Mouse (Mus musculus) midbrain, embryonic 15.5 days (tissue): ENCODE measurements around the gene Ryk. TPM values are rescaled to one million over a fixed set of nuclear protein-coding genes. Genes with fewer than 3 reads are reported as not detected.
"Not testable (repeated sequence)": the region's sequence is repeated elsewhere in the genome, so short reads cannot be mapped to it uniquely, and the experiment has no call there.

Experiments used
- ATAC-seq: fragments of 200-750 bp; cut with Nextera tagmentation; replicated peaks from 2 replicates; pipeline ENCODE4 v1.8.0; 2017; ENCODE audit warnings: moderate TSS enrichment
- H3K27ac ChIP-seq: fragments of 300-500 bp; sonication (generic); 2 replicates; pipeline ENCODE4 v1.5.1; 2015; ENCODE audit warnings: mild to moderate bottlenecking, inconsistent platforms
- H3K27me3 ChIP-seq: fragments of 300-500 bp; sonication (generic); replicated peaks from 2 replicates; pipeline ENCODE4 v1.6.1; 2015; ENCODE audit warnings: inconsistent platforms
- H3K36me3 ChIP-seq: fragments of 300-500 bp; sonication (generic); replicated peaks from 2 replicates; pipeline ENCODE4 v1.6.1; 2015; ENCODE audit warnings: inconsistent platforms
- H3K4me1 ChIP-seq: fragments of 300-500 bp; sonication (generic); 2 replicates; pipeline ENCODE4 v1.6.1; 2015; ENCODE audit warnings: inconsistent platforms
- H3K4me2 ChIP-seq: fragments of 300-500 bp; sonication (generic); 2 replicates; pipeline ENCODE4 v1.6.1; 2015; ENCODE audit warnings: inconsistent platforms, mild to moderate bottlenecking, moderate library complexity
- H3K4me3 ChIP-seq: fragments of 300-500 bp; sonication (generic); 2 replicates; pipeline ENCODE4 v1.5.1; 2015; ENCODE audit warnings: mild to moderate bottlenecking, inconsistent platforms
- H3K9ac ChIP-seq: fragments of 300-500 bp; sonication (generic); 2 replicates; pipeline ENCODE4 v1.6.1; 2015; ENCODE audit warnings: mild to moderate bottlenecking, inconsistent platforms
- H3K9me3 ChIP-seq: fragments of 300-500 bp; sonication (generic); 2 replicates; pipeline ENCODE4 v1.6.1; 2016; ENCODE audit warnings: inconsistent platforms
- WGBS: fragments of 180-500 bp; shearing (Covaris S2); methylation state at CpG from one replicate; pipeline ENCODE4 v1.1.7; 2015; ENCODE audit warnings: mixed read lengths; 5-methylcytosine and 5-hydroxymethylcytosine counted together
- polyA plus RNA-seq: library from polyadenylated mRNA; unstranded; fragments of >200 nt; fragmentation: Nextera tagmentation; extraction: Ambion mirVana; gene quantifications from 2 replicates; pipeline ENCODE4 v1.2.1, GENCODE M21; 2015

Gene Ryk
- polyA plus RNA-seq, 1 experiment from 2014 or later: 12.5 TPM

- not testable (repeated sequence) for H3K4me2 ChIP-seq, H3K27me3 ChIP-seq, H3K9me3 ChIP-seq, H3K4me3 ChIP-seq, H3K27ac ChIP-seq, ATAC-seq, H3K36me3 ChIP-seq, H3K4me1 ChIP-seq, H3K9ac ChIP-seq
- 93% methylated on average over 3 of the region's 3 CpGs for WGBS
Observed at GRCm38 (mm10) chr9:102913597-102913996, 78.9 kb downstream of the Ryk start.

GRCm38 (mm10) chr9:102914583-102914982 is 79.9 kb downstream of the Ryk start:
- no peak for ATAC-seq
- Histone ChIP-seq H3K4me1 (no peaks in the 10 kb centered on the region), H3K9ac (no peak overlapping the region), H3K36me3 (no peaks in the 10 kb centered on the region; the same call in 1 of the 2 replicates), H3K27me3 (no peaks in the 10 kb centered on the region), H3K4me2 (no peak overlapping the region), H3K27ac (no peak overlapping the region), H3K9me3 (no peaks in the 10 kb centered on the region), H3K4me3 (no peak overlapping the region)
- WGBS: 83% methylated on average over 1 of the region's 1 CpGs

- Histone ChIP-seq H3K4me1 (no peaks in the 10 kb centered on the region), H3K9ac (no peak overlapping the region), H3K27ac (no peak overlapping the region), H3K36me3 (no peaks in the 10 kb centered on the region; the same call in 1 of the 2 replicates), H3K4me3 (no peak overlapping the region), H3K9me3 (no peaks in the 10 kb centered on the region), H3K27me3 (no peaks in the 10 kb centered on the region), H3K4me2 (no peak overlapping the region)
- WGBS: 95% methylated on average over 3 of the region's 3 CpGs
- ATAC-seq: no peak
Observed at GRCm38 (mm10) chr9:102915292-102915854, 80.7 kb downstream of the Ryk start.

- Histone ChIP-seq H3K9ac (no peak overlapping the region), H3K27ac (no peak overlapping the region), H3K9me3 (no peaks in the 10 kb centered on the region), H3K4me1 (no peaks in the 10 kb centered on the region), H3K36me3 (no peaks in the 10 kb centered on the region; the same call in 1 of the 2 replicates), H3K4me2 (no peak overlapping the region), H3K27me3 (no peaks in the 10 kb centered on the region), H3K4me3 (no peak overlapping the region)
- ATAC-seq: no peak
- WGBS: 97% methylated on average over 7 of the region's 7 CpGs
Observed at GRCm38 (mm10) chr9:102916076-102916475, 81.4 kb downstream of the Ryk start.

GRCm38 (mm10) chr9:102917532-102918129 is 82.9 kb downstream of the Ryk start:
- Histone ChIP-seq H3K36me3 (no peaks in the 10 kb centered on the region), H3K4me2 (no peak overlapping the region), H3K27ac (no peak overlapping the region), H3K9me3 (no peaks in the 10 kb centered on the region), H3K4me3 (no peak overlapping the region), H3K4me1 (no peaks in the 10 kb centered on the region), H3K9ac (no peak overlapping the region), H3K27me3 (no peaks in the 10 kb centered on the region)
- ATAC-seq: no peak
- WGBS: 85% methylated on average over 8 of the region's 8 CpGs

- H3K27me3 ChIP-seq: no peaks in the 10 kb centered on the region
- H3K9ac ChIP-seq: no peak overlapping the region
- 80% methylated on average over 5 of the region's 5 CpGs for WGBS
- no peak for ATAC-seq
- H3K9me3 ChIP-seq: no peaks in the 10 kb centered on the region
- no peak overlapping the region for H3K27ac ChIP-seq
- H3K36me3 ChIP-seq: no peaks in the 10 kb centered on the region
- no peak overlapping the region for H3K4me2 ChIP-seq
- H3K4me1 ChIP-seq: no peaks in the 10 kb centered on the region
- no peak overlapping the region for H3K4me3 ChIP-seq
Observed at GRCm38 (mm10) chr9:102919486-102919885, 84.8 kb downstream of the Ryk start.

- 92% methylated on average over 13 of the region's 13 CpGs for WGBS
- ATAC-seq: no peak
- no peak overlapping the region for H3K4me3 ChIP-seq
- no peaks in the 10 kb centered on the region for H3K4me1 ChIP-seq
- H3K4me2 ChIP-seq: no peak overlapping the region
- H3K27ac ChIP-seq: no peak overlapping the region
- no peaks in the 10 kb centered on the region for H3K9me3 ChIP-seq
- no peaks in the 10 kb centered on the region for H3K36me3 ChIP-seq
- no peaks in the 10 kb centered on the region for H3K27me3 ChIP-seq
- H3K9ac ChIP-seq: no peak overlapping the region
Observed at GRCm38 (mm10) chr9:102921791-102922190, 87.1 kb downstream of the Ryk start.

- no peak for ATAC-seq
- Histone ChIP-seq H3K9ac (no peak overlapping the region), H3K4me2 (no peak overlapping the region), H3K4me3 (no peak overlapping the region), H3K4me1 (no peaks in the 10 kb centered on the region), H3K27ac (no peak overlapping the region), H3K36me3 (no peaks in the 10 kb centered on the region), H3K27me3 (no peaks in the 10 kb centered on the region), H3K9me3 (no peaks in the 10 kb centered on the region)
- WGBS: 96% methylated on average over 7 of the region's 7 CpGs
Observed at GRCm38 (mm10) chr9:102922866-102923434, 88.2 kb downstream of the Ryk start.

GRCm38 (mm10) chr9:102923836-102924235 is 89.1 kb downstream of the Ryk start:
- no peaks in the 10 kb centered on the region for H3K27me3 ChIP-seq
- H3K27ac ChIP-seq: no peak overlapping the region
- no peaks in the 10 kb centered on the region for H3K4me1 ChIP-seq
- H3K9ac ChIP-seq: no peak overlapping the region
- no peak overlapping the region for H3K4me3 ChIP-seq
- no peak overlapping the region for H3K4me2 ChIP-seq
- WGBS: 84% methylated on average over 11 of the region's 11 CpGs
- no peaks in the 10 kb centered on the region for H3K9me3 ChIP-seq
- ATAC-seq: no peak
- no peaks in the 10 kb centered on the region for H3K36me3 ChIP-seq

- H3K36me3 ChIP-seq: no peaks in the 10 kb centered on the region
- H3K27ac ChIP-seq: no peak overlapping the region
- H3K9me3 ChIP-seq: no peaks in the 10 kb centered on the region
- 72% methylated on average over 15 of the region's 15 CpGs for WGBS
- 0 out of 2 replicates have a peak, but pooled peaks cover 1% of the 10 kb centered on the region for H3K4me1 ChIP-seq
- no peak overlapping the region for H3K9ac ChIP-seq
- H3K4me3 ChIP-seq: no peak overlapping the region
- no peak overlapping the region for H3K4me2 ChIP-seq
- no peaks in the 10 kb centered on the region for H3K27me3 ChIP-seq
- ATAC-seq: no peak
Observed at GRCm38 (mm10) chr9:102924627-102925316, 90.1 kb downstream of the Ryk start.

GRCm38 (mm10) chr9:102926137-102926536 is 91.4 kb downstream of the Ryk start:
- ATAC-seq: no peak
- Histone ChIP-seq H3K9me3 (no peaks in the 10 kb centered on the region), H3K4me3 (no peak overlapping the region), H3K36me3 (no peaks in the 10 kb centered on the region), H3K4me1 (0 out of 2 replicates have a peak, but pooled peaks cover 3% of the 10 kb centered on the region), H3K4me2 (no peak overlapping the region), H3K27me3 (no peaks in the 10 kb centered on the region), H3K9ac (no peak overlapping the region), H3K27ac (no peak overlapping the region)
- WGBS: 89% methylated on average over 3 of the region's 3 CpGs

- 47% methylated on average over 6 of the region's 6 CpGs for WGBS
- Histone ChIP-seq H3K36me3 (no peaks in the 10 kb centered on the region), H3K27ac (no peak overlapping the region), H3K9ac (no peak overlapping the region), H3K9me3 (no peaks in the 10 kb centered on the region), H3K4me1 (0 out of 2 replicates have a peak, but pooled peaks cover 3% of the 10 kb centered on the region), H3K27me3 (no peaks in the 10 kb centered on the region), H3K4me2 (no peak overlapping the region), H3K4me3 (no peak overlapping the region)
- ATAC-seq: no peak
Observed at GRCm38 (mm10) chr9:102929776-102930175, 95.1 kb downstream of the Ryk start.
